Mouse (Mus musculus) neural tube, embryonic 15.5 days (tissue): ENCODE data around the gene Gm21093. TPM values are rescaled to one million over a fixed set of nuclear protein-coding genes. Genes with fewer than 3 reads are reported as not detected.
"Not testable (repeated sequence)": the region's sequence is repeated elsewhere in the genome, so short reads cannot be mapped to it uniquely, and the experiment has no call there.

ENCODE experiments used
- ATAC-seq: fragments of 200-750 bp; cut with Nextera tagmentation; 2 replicates; pipeline ENCODE4 v1.8.0; 2017; ENCODE audit warnings: mild to moderate bottlenecking, moderate TSS enrichment, moderate library complexity; ENCODE audit not compliant: low FRiP score
- H3K27ac ChIP-seq: fragments of 300-500 bp; sonication (generic); replicated peaks from 2 replicates; pipeline ENCODE4 v1.5.1; 2015; ENCODE audit warnings: mild to moderate bottlenecking, inconsistent platforms
- H3K27me3 ChIP-seq: fragments of 300-500 bp; sonication (generic); replicated peaks from 2 replicates; pipeline ENCODE4 v1.6.1; 2015; ENCODE audit warnings: inconsistent platforms
- H3K36me3 ChIP-seq: fragments of 300-500 bp; sonication (generic); 2 replicates; pipeline ENCODE4 v1.6.1; 2015; ENCODE audit warnings: inconsistent platforms
- H3K4me1 ChIP-seq: fragments of 300-500 bp; sonication (generic); 2 replicates; pipeline ENCODE4 v1.6.1; 2015; ENCODE audit warnings: inconsistent platforms
- H3K4me2 ChIP-seq: fragments of 300-500 bp; sonication (generic); 2 replicates; pipeline ENCODE4 v1.6.1; 2015; ENCODE audit warnings: inconsistent platforms, mild to moderate bottlenecking, moderate library complexity
- H3K4me3 ChIP-seq: fragments of 300-500 bp; sonication (generic); replicated peaks from 2 replicates; pipeline ENCODE4 v1.5.1; 2015; ENCODE audit warnings: mild to moderate bottlenecking, inconsistent platforms
- H3K9ac ChIP-seq: fragments of 300-500 bp; sonication (generic); replicated peaks from 2 replicates; pipeline ENCODE4 v1.6.1; 2015; ENCODE audit warnings: mild to moderate bottlenecking, inconsistent platforms
- H3K9me3 ChIP-seq: fragments of 300-500 bp; sonication (generic); replicated peaks from 2 replicates; pipeline ENCODE4 v1.6.1; 2016; ENCODE audit warnings: inconsistent platforms
- WGBS: fragments of 180-500 bp; shearing (Covaris S2); methylation state at CpG from one replicate; pipeline ENCODE4 v1.1.7; 2015; ENCODE audit warnings: mixed read lengths; 5-methylcytosine and 5-hydroxymethylcytosine counted together
- polyA plus RNA-seq: library from polyadenylated mRNA; unstranded; fragments of >200 nt; fragmentation: Nextera tagmentation; extraction: Ambion mirVana; gene quantifications from 2 replicates; pipeline ENCODE4 v1.2.1, GENCODE M21; 2015

Gm21093 gene
- not detected in 2 replicates for polyA plus RNA-seq

DNA sequence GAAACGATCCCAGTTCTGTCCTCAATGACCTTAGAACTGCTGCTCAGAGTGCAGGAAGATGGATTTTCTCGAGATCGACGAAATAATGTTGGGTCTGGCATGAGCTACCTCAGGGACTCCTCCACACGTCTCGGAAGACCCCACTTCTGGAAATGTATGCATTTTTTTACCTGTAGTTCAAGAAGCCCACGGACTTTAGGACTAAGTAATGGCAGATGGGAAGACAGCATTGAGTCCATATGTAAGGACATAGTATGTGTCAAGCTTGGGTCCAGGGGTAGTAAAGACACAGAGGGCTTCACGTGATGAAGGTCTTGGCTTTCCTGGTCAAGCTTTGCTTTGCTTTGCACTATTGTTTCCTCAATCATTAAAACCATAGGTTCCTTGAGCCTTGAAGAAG, at the start of gene Gm21093:
Gene Gm21093, minus strand, starts transcription at position 101 of the 400 bp plus-strand sequence.
- H3K9ac ChIP-seq, H3K9me3 ChIP-seq, ATAC-seq, H3K4me3 ChIP-seq, H3K27ac ChIP-seq, H3K4me1 ChIP-seq, H3K4me2 ChIP-seq, H3K27me3 ChIP-seq, H3K36me3 ChIP-seq: not testable (repeated sequence)
- no CpG with 5 or more reads among the region's 8 CpGs for WGBS

Other genes with a start within 250 kb of the Gm21093 start
- gene Gm21541, start 131.1 kb downstream of the Gm21093 start, polyA plus RNA-seq, result 4.0 TPM in 1 of 2 replicates, not detected in the other
- gene Gm20878, start 93.2 kb downstream of the Gm21093 start, polyA plus RNA-seq, result 10.5 and 11.7 TPM in 2 replicates
- 1.5 and 1.6 TPM in 2 replicates for gene Fam205a4, start 68.7 kb downstream of the Gm21093 start, polyA plus RNA-seq
- not detected in 2 replicates for gene Gm3893, start 56.5 kb upstream of the Gm21093 start, polyA plus RNA-seq
- not detected in 2 replicates for gene Gm13304, start 80.1 kb upstream of the Gm21093 start, polyA plus RNA-seq
- gene Gm13306, start 118.7 kb upstream of the Gm21093 start, polyA plus RNA-seq, result 3.2 and 4.3 TPM in 2 replicates
- 0.79 TPM in 1 of 2 replicates, not detected in the other for gene Gm13305, start 133.9 kb upstream of the Gm21093 start, polyA plus RNA-seq
- gene Gm10600, start 205.9 kb upstream of the Gm21093 start, polyA plus RNA-seq, result not detected in 2 replicates
- not detected in 2 replicates for gene Ccl21b, start 221.0 kb upstream of the Gm21093 start, polyA plus RNA-seq